Mouse (Mus musculus) CH12.LX (cell line): ENCODE measurements at regions not wholly inside any gene's neighbourhood (a gene's known extent, or its start where the extent isn't known, plus 50 kb on each side); places are given as distances from the start of the nearest gene placed in this dataset.

ENCODE experiments used
- DNase-seq: peaks from one replicate; pipeline ENCODE4 v3.0.0-alpha.2; 2013; ENCODE audit errors: extremely low read depth
- H3K27ac ChIP-seq: 2 replicates; pipeline ENCODE4 v1.5.1; 2012; ENCODE audit warnings: low read depth, mild to moderate bottlenecking, control low read depth, moderate library complexity; ENCODE audit not compliant: insufficient read depth
- H3K27me3 ChIP-seq: replicated peaks from 2 replicates; pipeline ENCODE3; 2012; ENCODE audit warnings: inconsistent platforms
- H3K36me3 ChIP-seq, 2 experiments: replicated peaks in 1 of 2; 2 replicates each; pipeline versions ENCODE3 to v1.6.1; 2012; ENCODE audit warnings: inconsistent platforms in 1 of 2, low read length in 1 of 2, mild to moderate bottlenecking in 1 of 2, mixed read lengths in 1 of 2, moderate library complexity in 1 of 2; ENCODE audit not compliant: control insufficient read depth in 1 of 2, insufficient read depth in 1 of 2
- H3K4me1 ChIP-seq, 2 experiments: 2 replicates each; pipeline ENCODE4 v1.6.1; 2012; ENCODE audit warnings: inconsistent platforms in 1 of 2, moderate library complexity in 1 of 2; ENCODE audit not compliant: insufficient read depth in 2 of 2, control insufficient read depth in 1 of 2
- H3K4me2 ChIP-seq: 2 replicates; pipeline ENCODE4 v1.6.1; 2012; ENCODE audit warnings: low read depth, mild to moderate bottlenecking, control low read depth; ENCODE audit not compliant: poor library complexity, insufficient read depth, severe bottlenecking
- H3K4me3 ChIP-seq, 3 experiments: fragments of 150-350 bp in 1 of 3; sonication (generic) in 1 of 3; replicated peaks in 1 of 3; 2 replicates each; pipeline versions ENCODE3 to v1.5.1; 2011 to 2012; ENCODE audit warnings: low read depth in 2 of 3, low read length in 2 of 3, mild to moderate bottlenecking in 2 of 3, moderate library complexity in 2 of 3, control low read depth in 1 of 3, improper control_type of control experiment in 1 of 3, inconsistent platforms in 1 of 3, mixed read lengths in 1 of 3; ENCODE audit not compliant: poor library complexity in 1 of 3
- H3K79me2 ChIP-seq: replicated peaks from 2 replicates; pipeline ENCODE4 v1.6.1; 2012; ENCODE audit warnings: mild to moderate bottlenecking, moderate library complexity; ENCODE audit not compliant: control insufficient read depth, poor library complexity, insufficient read depth, severe bottlenecking; ENCODE audit errors: extremely low read depth
- H3K9ac ChIP-seq: 2 replicates; pipeline ENCODE4 v1.6.1; 2012; ENCODE audit warnings: low read depth, mild to moderate bottlenecking, control low read depth, moderate library complexity; ENCODE audit not compliant: insufficient read depth
- H3K9me3 ChIP-seq: replicated peaks from 2 replicates; pipeline ENCODE3; 2012; ENCODE audit warnings: low read length, inconsistent platforms, mixed read lengths
- BHLHE40 ChIP-seq: IDR thresholded peaks from 2 replicates; pipeline ENCODE4 v1.6.1; 2011; ENCODE audit warnings: mild to moderate bottlenecking, low read depth, low read length, improper control_type of control experiment
- CTCF ChIP-seq, 2 experiments: IDR thresholded peaks in 1 of 2; conservative IDR thresholded peaks in 1 of 2; 2 replicates each; pipeline ENCODE4 v1.5.1; 2011 to 2012; ENCODE audit warnings: low read depth in 2 of 2, low read length in 2 of 2, improper control_type of control experiment in 1 of 2, inconsistent platforms in 1 of 2, mild to moderate bottlenecking in 1 of 2, moderate library complexity in 1 of 2
- HCFC1 ChIP-seq: IDR thresholded peaks from 2 replicates; pipeline ENCODE4 v1.6.1; 2012; ENCODE audit warnings: low read depth, mild to moderate bottlenecking, inconsistent platforms, low read length, improper control_type of control experiment
- IRF4 ChIP-seq: IDR thresholded peaks from 2 replicates; pipeline ENCODE4 v1.6.1; 2014; ENCODE audit warnings: low read depth, mild to moderate bottlenecking, inconsistent platforms, low read length, improper control_type of control experiment
- JUN ChIP-seq: IDR thresholded peaks from 2 replicates; pipeline ENCODE4 v1.6.1; 2011; ENCODE audit warnings: low read depth, mild to moderate bottlenecking, low read length, improper control_type of control experiment, moderate library complexity; ENCODE audit not compliant: insufficient read depth
- JUND ChIP-seq: conservative IDR thresholded peaks from 2 replicates; pipeline ENCODE4 v1.6.1; 2011; ENCODE audit warnings: low read depth, low read length, improper control_type of control experiment
- MAX ChIP-seq: IDR thresholded peaks from 2 replicates; pipeline ENCODE4 v1.6.1; 2011; ENCODE audit warnings: low read length, improper control_type of control experiment
- MAZ ChIP-seq: IDR thresholded peaks from 2 replicates; pipeline ENCODE4 v1.6.1; 2012; ENCODE audit warnings: low read depth, mild to moderate bottlenecking, inconsistent platforms, low read length, improper control_type of control experiment, moderate library complexity
- MYC ChIP-seq: IDR thresholded peaks from 2 replicates; pipeline ENCODE4 v1.6.1; 2011; ENCODE audit warnings: low read depth, mild to moderate bottlenecking, improper control_type of control experiment, low read length
- POLR2AphosphoS2 ChIP-seq: IDR thresholded peaks from 2 replicates; pipeline ENCODE4 v1.6.1; 2011; ENCODE audit warnings: low read depth, low read length, improper control_type of control experiment
- RAD21 ChIP-seq: IDR thresholded peaks from 2 replicates; pipeline ENCODE4 v1.6.1; 2011; ENCODE audit warnings: low read depth, mild to moderate bottlenecking, low read length, improper control_type of control experiment, moderate library complexity
- RCOR1 ChIP-seq: conservative IDR thresholded peaks from 2 replicates; pipeline ENCODE4 v1.6.1; 2012; ENCODE audit warnings: low read depth, mild to moderate bottlenecking, inconsistent platforms, low read length, improper control_type of control experiment
- SIN3A ChIP-seq: IDR thresholded peaks from 2 replicates; pipeline ENCODE4 v1.6.1; 2012; ENCODE audit warnings: low read length, improper control_type of control experiment, inconsistent platforms
- SMC3 ChIP-seq: IDR thresholded peaks from 2 replicates; pipeline ENCODE4 v1.6.1; 2011; ENCODE audit warnings: low read depth, low read length, improper control_type of control experiment
- dilution Hi-C: fragments of 300-500 bp; cut with MboI; formaldehyde crosslinking; loops from 2 replicates; pipeline ENCODE4 v1.14.3; 2020; ENCODE audit warnings: low sequenced_read_pairs; ENCODE audit not compliant: extremely low pct_unique_long_range_greater_than_20kb, extremely low pct_ligation_motif_present
- in situ Hi-C: fragments of 300-500 bp; cut with MboI; formaldehyde crosslinking; loops from 3 replicates; pipeline ENCODE4 v1.14.3; 2019; ENCODE audit warnings: low sequenced_read_pairs, low pct_ligation_motif_present, low pct_unique_long_range_greater_than_20kb, mixed read lengths

DNA sequence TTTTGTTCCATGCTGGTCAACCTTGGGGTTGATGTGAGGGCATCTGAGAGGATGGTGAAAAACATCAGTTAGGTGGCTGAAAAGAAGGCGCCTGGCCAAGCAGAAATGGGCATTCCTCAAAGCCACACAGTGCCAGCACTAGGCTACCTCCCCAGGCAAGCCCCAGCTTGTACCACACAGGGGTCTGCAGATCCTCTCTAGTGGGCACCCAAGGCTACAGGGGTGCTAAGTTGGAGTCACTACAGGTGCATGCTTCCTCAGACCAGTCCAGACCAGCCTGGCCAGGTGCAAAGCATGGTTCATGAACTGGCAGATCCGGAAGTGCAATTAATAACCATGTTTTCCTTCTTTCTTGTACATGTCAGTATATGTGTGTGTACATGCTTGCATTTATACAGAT is 137.1 kb downstream of the Plekhb2 start:
- H3K36me3 ChIP-seq = no peaks in the 10 kb centered on the region
- H3K79me2 ChIP-seq = no peaks in the 10 kb centered on the region
- DNase-seq = no peak
- H3K4me1 ChIP-seq = no peaks in the 10 kb centered on the region
- peaks cover 32% of the 10 kb centered on the region for H3K27me3 ChIP-seq
- dilution Hi-C loops = no loop called here
- H3K27ac ChIP-seq = no peak overlapping the region
- TF ChIP-seq JUND = no peak
- H3K9ac ChIP-seq = no peak overlapping the region
- no peak overlapping the region for H3K4me2 ChIP-seq
- in situ Hi-C loops = no loop called here
- H3K9me3 ChIP-seq = no peaks in the 10 kb centered on the region
- H3K4me3 ChIP-seq = no peak overlapping the region

DNA sequence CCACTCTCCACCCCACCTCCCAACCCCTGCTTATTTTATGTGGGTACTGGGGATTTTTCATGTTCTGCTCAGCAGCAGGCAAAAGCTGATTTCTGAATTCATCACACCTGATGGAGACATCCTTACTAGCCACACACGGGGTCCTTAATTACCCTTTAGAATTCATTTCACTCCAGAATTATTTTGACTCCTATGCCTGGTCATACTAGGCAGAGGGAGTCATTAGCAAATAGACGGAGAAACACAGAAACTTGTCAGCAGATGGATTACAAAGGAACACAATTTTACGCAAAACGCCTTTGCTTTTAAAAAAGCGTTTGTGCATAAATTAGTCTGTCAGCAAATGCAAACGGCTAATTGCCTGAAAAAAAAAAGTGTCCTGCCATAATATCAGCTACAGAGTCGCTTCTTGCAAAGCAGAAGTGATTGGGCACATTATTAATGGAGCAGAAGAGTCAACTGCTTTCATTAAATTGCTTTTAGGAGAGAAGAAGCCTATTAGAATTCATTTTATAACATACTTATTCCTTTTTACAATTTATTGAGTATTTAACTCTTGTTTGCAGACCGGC is 138.0 kb downstream of the Plekhb2 start:
- no peak for DNase-seq
- dilution Hi-C loops = no loop called here

DNA sequence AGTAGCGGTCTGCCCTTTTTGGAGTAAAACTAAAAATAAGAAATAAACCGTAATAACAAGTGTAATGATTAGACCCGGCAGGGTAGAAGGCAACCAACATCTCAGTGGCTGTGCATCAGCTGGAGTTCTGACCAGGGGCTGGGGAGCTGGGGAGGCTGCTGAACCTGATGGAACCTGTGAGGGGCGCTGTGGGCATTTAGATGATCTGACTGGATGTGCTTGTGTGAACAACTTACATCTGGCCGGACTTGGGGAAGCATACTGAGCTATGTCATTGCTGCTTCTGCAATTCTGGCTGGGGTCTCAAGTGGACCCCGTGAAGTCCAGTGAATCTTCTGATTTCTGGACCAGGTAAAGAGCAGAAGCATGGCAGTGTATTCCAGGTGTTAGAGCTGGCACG is 138.4 kb downstream of the Plekhb2 start:
- Histone ChIP-seq H3K27ac (no peak overlapping the region), H3K4me2 (no peak overlapping the region), H3K9ac (no peak overlapping the region), H3K4me1 (no peaks in the 10 kb centered on the region), H3K36me3 (no peaks in the 10 kb centered on the region), H3K4me3 (no peak overlapping the region), H3K79me2 (no peaks in the 10 kb centered on the region), H3K9me3 (no peaks in the 10 kb centered on the region), H3K27me3 (peaks cover 26% of the 10 kb centered on the region)
- in situ Hi-C loops (no loop called here), dilution Hi-C loops (no loop called here)
- DNase-seq = no peak
- TF ChIP-seq BHLHE40 = no peak
- no peak for TF ChIP-seq IRF4
- no peak for TF ChIP-seq RCOR1
- TF ChIP-seq RAD21 = peak; percentile 17
- TF ChIP-seq CTCF (conservative IDR thresholded peaks at IDR 0.05 in 1 of 2, IDR thresholded peaks at IDR 0.05 in 1 of 2; ENCODE audit: low read depth in 2 of 2, low read length in 2 of 2) = peak in 1 of 2 experiments; percentile 38; a peak in 1 of 4 replicates

More for the DNA sequence above, 138.0 kb downstream of the Plekhb2 start:
- Histone ChIP-seq H3K4me2 (no peak overlapping the region), H3K79me2 (no peaks in the 10 kb centered on the region), H3K4me1 (no peaks in the 10 kb centered on the region), H3K9ac (no peak overlapping the region), H3K27me3 (peaks cover 29% of the 10 kb centered on the region), H3K27ac (no peak overlapping the region), H3K9me3 (no peaks in the 10 kb centered on the region), H3K4me3 (no peak overlapping the region), H3K36me3 (no peaks in the 10 kb centered on the region)
- in situ Hi-C loops = no loop called here
- TF ChIP-seq MAX = no peak
- TF ChIP-seq HCFC1 = no peak
- no peak for TF ChIP-seq SMC3
- TF ChIP-seq MYC = no peak
- TF ChIP-seq CTCF (conservative IDR thresholded peaks at IDR 0.05 in 1 of 2, IDR thresholded peaks at IDR 0.05 in 1 of 2; ENCODE audit: low read depth in 2 of 2, low read length in 2 of 2) = no peak
- TF ChIP-seq POLR2AphosphoS2 = no peak
- TF ChIP-seq MAZ = no peak
- TF ChIP-seq SIN3A = no peak
- no peak for TF ChIP-seq JUN
